Mouse (Mus musculus) E14TG2a.4 (cell line): ENCODE measurements around the gene Tnfsf4.

Experiments used
- CTCF ChIP-seq: conservative IDR thresholded peaks from 2 replicates; pipeline ENCODE4 v1.5.1; 2014; ENCODE audit warnings: low read length
- NANOG ChIP-seq: IDR thresholded peaks from 2 replicates; pipeline ENCODE4 v1.6.1; 2014; ENCODE audit warnings: borderline replicate concordance, low read length, mixed read lengths
- POU5F1 ChIP-seq: IDR thresholded peaks from 2 replicates; pipeline ENCODE4 v1.6.1; 2014; ENCODE audit warnings: low read length, borderline replicate concordance

GRCm38 (mm10) chr1:161365006-161365405 is 30.2 kb upstream of the Tnfsf4 start:
- TF ChIP-seq CTCF (no peak), NANOG (no peak), POU5F1 (no peak)
